Mouse (Mus musculus) layer of hippocampus, postnatal 14 days (tissue): ENCODE measurements around the gene Cmtm8. TPM values are rescaled to one million over a fixed set of nuclear protein-coding genes. Genes with fewer than 3 reads are reported as not detected.

Source experiments
- DNase-seq, 2 experiments: peaks; one replicate each; pipeline ENCODE4 v3.0.0; 2021 to 2022; ENCODE audit warnings: low spot score in 2 of 2, mixed read lengths in 1 of 2
- total RNA-seq, 2 experiments: library from RNA; stranded (reverse); gene quantifications; 2 replicates each; pipeline ENCODE4 v1.2.3; 2021

The Cmtm8 gene
- total RNA-seq, 2 experiments from 2014 or later, result 3.7 to 3.8 TPM

GRCm38 (mm10) chr9:114787716-114788115 is 56.2 kb downstream of the Cmtm8 start:
- no peak for DNase-seq

- DNase-seq, result no peak
Observed at GRCm38 (mm10) chr9:114787134-114787533, 56.8 kb downstream of the Cmtm8 start.

- DNase-seq, result no peak
Observed at GRCm38 (mm10) chr9:114785432-114786125, 58.4 kb downstream of the Cmtm8 start.

- peak in 1 of 2 experiments; percentile 26 for DNase-seq
Observed at GRCm38 (mm10) chr9:114781526-114782212, 62.3 kb downstream of the Cmtm8 start, which contains the start of gene Cmtm7. Gene Cmtm7, minus strand, starts transcription at chr9:114781856.

GRCm38 (mm10) chr9:114780746-114781525 is 63.0 kb downstream of the Cmtm8 start:
- peak; percentile 17 to 29 for DNase-seq

- no peak for DNase-seq
Observed at GRCm38 (mm10) chr9:114779984-114780745, 63.8 kb downstream of the Cmtm8 start.

GRCm38 (mm10) chr9:114778877-114779276 is 65.1 kb downstream of the Cmtm8 start:
- DNase-seq, result no peak

- DNase-seq, result no peak
Observed at GRCm38 (mm10) chr9:114778047-114778390, 65.9 kb downstream of the Cmtm8 start.

GRCm38 (mm10) chr9:114777178-114778046 is 66.5 kb downstream of the Cmtm8 start:
- DNase-seq, result no peak

GRCm38 (mm10) chr9:114776361-114776760 is 67.6 kb downstream of the Cmtm8 start:
- no peak for DNase-seq

- DNase-seq, result peak; percentile 49 to 70
Observed at GRCm38 (mm10) chr9:114775272-114775671, 68.7 kb downstream of the Cmtm8 start.

GRCm38 (mm10) chr9:114774629-114775028 is 69.3 kb downstream of the Cmtm8 start:
- DNase-seq, result no peak

- no peak for DNase-seq
Observed at GRCm38 (mm10) chr9:114771565-114771964, 72.4 kb downstream of the Cmtm8 start.

GRCm38 (mm10) chr9:114770224-114770623 is 73.7 kb downstream of the Cmtm8 start:
- no peak for DNase-seq

GRCm38 (mm10) chr9:114768066-114768465 is 75.9 kb downstream of the Cmtm8 start:
- DNase-seq, result no peak

GRCm38 (mm10) chr9:114767507-114767906 is 76.4 kb downstream of the Cmtm8 start:
- DNase-seq, result no peak

GRCm38 (mm10) chr9:114767030-114767429 is 76.9 kb downstream of the Cmtm8 start:
- peak; percentile 60 to 78 for DNase-seq

- no peak for DNase-seq
Observed at GRCm38 (mm10) chr9:114763341-114763740, 80.6 kb downstream of the Cmtm8 start.

- no peak for DNase-seq
Observed at GRCm38 (mm10) chr9:114761848-114762247, 82.1 kb downstream of the Cmtm8 start.

- DNase-seq, result no peak
Observed at GRCm38 (mm10) chr9:114760353-114760752, 83.6 kb downstream of the Cmtm8 start.
